Mouse (Mus musculus) erythroblast, embryonic 14.5 days (primary cell): ENCODE measurements around the gene Agps.

Experiments
- GATA1 ChIP-seq: IDR thresholded peaks from 2 replicates; pipeline ENCODE4 v1.6.1; 2012; ENCODE audit warnings: low read length, inconsistent platforms, mixed read lengths
- TAL1 ChIP-seq: IDR thresholded peaks from 3 replicates; pipeline ENCODE4 v1.6.1; 2012; ENCODE audit warnings: low read length, inconsistent platforms, mixed read lengths

- TF ChIP-seq TAL1 (no peak), GATA1 (no peak)
Measured at GRCm38 (mm10) chr2:75807460-75807859, 24.5 kb upstream of the Agps start.
